8 mouse cellular contexts compared by ENCODE assay signal in genomic region chr11:117964294-117964693, GRCm38 (mm10). TPM values are rescaled to one million over a fixed set of nuclear protein-coding genes. Genes with fewer than 3 reads are reported as not detected.
A peak's percentile ranks its signal among the peaks of the same experiment; 100 is the strongest.
DNase-seq lines count a peak whose midpoint lies in the region; ATAC-seq and TF ChIP-seq lines count a peak whose summit lies in the region.

No protein-coding gene starts in this region.

- H3K27me3 ChIP-seq in heart, adult 2 months (ENCODE audit: control insufficient read depth, insufficient read depth, low read length): no peaks in the 10 kb centered on the region
- peaks cover 19% of the 10 kb centered on the region; the same call in 1 of the 2 replicates for H3K27me3 ChIP-seq in forebrain, embryonic 11.5 days (ENCODE audit: control insufficient read depth, insufficient read depth, low read length)
- H3K27me3 ChIP-seq in limb, embryonic 14.5 days (ENCODE audit: control insufficient read depth, insufficient read depth, low read length): no peaks in the 10 kb centered on the region

- no peak for TF ChIP-seq EP300 in heart, adult 2 months (IDR thresholded peaks at IDR 0.05; ENCODE audit: insufficient read depth, low read depth, low read length)

- peaks cover 31% of the 10 kb centered on the region for H3K4me1 ChIP-seq in heart, adult 2 months (ENCODE audit: control insufficient read depth, insufficient read depth, low read length)
- peaks cover 51% of the 10 kb centered on the region for H3K4me1 ChIP-seq in forebrain, embryonic 11.5 days (replicated peaks; ENCODE audit: control insufficient read depth, insufficient read depth, low read length)
- H3K4me1 ChIP-seq in limb, embryonic 14.5 days (ENCODE audit: control insufficient read depth, insufficient read depth, low read length): peaks cover 61% of the 10 kb centered on the region

- peak; percentile 21; the same call in 1 of the 2 replicates for TF ChIP-seq CTCF in heart, adult 2 months (IDR thresholded peaks at IDR 0.05)

- intact Hi-C loops in heart, adult 2 months (cut with DNase I): loop anchor here (5.0 kb wide), 1 partner anchor 138 kb away; no protein-coding TSS in a partner anchor
- intact Hi-C loops in heart, postnatal 25 days (cut with DNase I): no loop called here
- intact Hi-C loops in left cerebral cortex, postnatal 14 days (cut with DNase I): no loop called here

- H3K4me2 ChIP-seq in forebrain, embryonic 11.5 days (ENCODE audit: low read depth, low read length, severe bottlenecking): peak overlapping the region; percentile 75; the same call in 1 of the 2 replicates
- H3K4me2 ChIP-seq in limb, embryonic 14.5 days (replicated peaks; ENCODE audit: low read depth, low read length, severe bottlenecking): peak overlapping the region; percentile 86; the same call in 1 of the 2 replicates

- no peak overlapping the region for H3K4me3 ChIP-seq in heart, adult 2 months
- H3K4me3 ChIP-seq in forebrain, embryonic 11.5 days (ENCODE audit: low read depth, low read length): no peak overlapping the region
- H3K4me3 ChIP-seq in limb, embryonic 14.5 days (replicated peaks; ENCODE audit: low read length): peak overlapping the region; percentile 37

- peak in 1 of 2 experiments; percentile 22 for DNase-seq in heart, adult 2 months
- no peak for DNase-seq in heart, postnatal 25 days (ENCODE audit: low spot score)
- DNase-seq in 416B (ENCODE audit: low read depth): peak; percentile 61
- DNase-seq in forebrain, embryonic 11.5 days (ENCODE audit: low spot score): no peak
- DNase-seq in limb, embryonic 14.5 days (ENCODE audit: low spot score): no peak
- no peak for DNase-seq in gastrocnemius, postnatal 25 days
- DNase-seq in urinary bladder, postnatal 10 days (ENCODE audit: low spot score): no peak
- no peak for DNase-seq in left cerebral cortex, postnatal 14 days (ENCODE audit: low spot score in 2 of 2)

- no peaks in the 10 kb centered on the region for H3K36me3 ChIP-seq in heart, adult 2 months (ENCODE audit: control insufficient read depth, insufficient read depth, low read length)
- no peaks in the 10 kb centered on the region for H3K36me3 ChIP-seq in forebrain, embryonic 11.5 days (ENCODE audit: control insufficient read depth, insufficient read depth, low read length)
- H3K36me3 ChIP-seq in limb, embryonic 14.5 days (ENCODE audit: control insufficient read depth, insufficient read depth, low read length): peaks cover 18% of the 10 kb centered on the region

- no peaks in the 10 kb centered on the region for H3K9me3 ChIP-seq in forebrain, embryonic 11.5 days (ENCODE audit: control insufficient read depth, low read length)
- no peaks in the 10 kb centered on the region for H3K9me3 ChIP-seq in limb, embryonic 14.5 days (ENCODE audit: control insufficient read depth, low read length)

- H3K79me2 ChIP-seq in heart, adult 2 months (replicated peaks; ENCODE audit: control insufficient read depth, insufficient read depth, low read length): no peaks in the 10 kb centered on the region

- ATAC-seq in forebrain, embryonic 11.5 days (replicated peaks; ENCODE audit: low FRiP score): no peak
- ATAC-seq in limb, embryonic 14.5 days (ENCODE audit: low FRiP score, low read depth): no peak

- H3K9ac ChIP-seq in heart, adult 2 months (ENCODE audit: low read depth, low read length): no peak overlapping the region
- H3K9ac ChIP-seq in forebrain, embryonic 11.5 days (ENCODE audit: low read length): no peak overlapping the region; the same call in 1 of the 2 replicates
- H3K9ac ChIP-seq in limb, embryonic 14.5 days (ENCODE audit: low read depth, low read length, severe bottlenecking): no peak overlapping the region

- TF ChIP-seq POLR2A in heart, adult 2 months (IDR thresholded peaks at IDR 0.05; ENCODE audit: insufficient read depth, low read depth, low read length): no peak
- TF ChIP-seq POLR2A in limb, embryonic 14.5 days (IDR thresholded peaks at IDR 0.05; ENCODE audit: borderline replicate concordance, extremely low read depth, insufficient read depth, insufficient read length): no peak

- H3K27ac ChIP-seq in heart, adult 2 months: peak overlapping the region; percentile 89
- H3K27ac ChIP-seq in forebrain, embryonic 11.5 days (ENCODE audit: low read depth, low read length): peak overlapping the region; percentile 33
- H3K27ac ChIP-seq in limb, embryonic 14.5 days (replicated peaks; ENCODE audit: low read depth, low read length): peak overlapping the region; percentile 91

- 45% methylated on average over 1 of the region's 1 CpGs for whole genome bisulfite sequencing in heart, adult 2 months
- 13% methylated on average over 1 of the region's 1 CpGs for WGBS in forebrain, embryonic 11.5 days
- WGBS in limb, embryonic 14.5 days: 8% methylated on average over 1 of the region's 1 CpGs

RNA-seq across cellular contexts. Expression of gene Socs3, which starts 5.6 kb away (rescaled TPM):
- 1 to 10 TPM; 2.8 to 4.5 TPM for total RNA-seq in heart, adult 2 months (2021)
- 3.7 and 4.4 TPM in 2 replicates for polyA plus RNA-seq in heart, adult 2 months (2012; rRNA removed)
- 1 to 10 TPM; 5.2 to 6.3 TPM for total RNA-seq in heart, postnatal 25 days (2021)
- polyA plus RNA-seq in forebrain, embryonic 11.5 days (2014; fragmentation: Nextera tagmentation; extraction: Ambion mirVana): 5.4 and 5.9 TPM in 2 replicates
- polyA plus RNA-seq in limb, embryonic 14.5 days (2012; rRNA removed): 18.4 and 21.3 TPM in 2 replicates
- 6.4 and 8.6 TPM in 2 replicates for polyA plus RNA-seq in limb, embryonic 14.5 days (2014; fragmentation: Nextera tagmentation; extraction: Ambion mirVana)
- 1 to 10 TPM; 4.4 to 6.1 TPM for total RNA-seq in gastrocnemius, postnatal 25 days (2021)
- 1 to 10 TPM; 3.7 to 3.8 TPM for total RNA-seq in left cerebral cortex, postnatal 14 days (2021)

RNA-seq across cellular contexts. Expression of gene Pgs1, which starts 21.8 kb away (rescaled TPM):
- 10 to 100 TPM; 17.9 to 18.1 TPM for total RNA-seq in heart, adult 2 months (2021)
- 21.8 and 26.5 TPM in 2 replicates for polyA plus RNA-seq in heart, adult 2 months (2012; rRNA removed)
- total RNA-seq in heart, postnatal 25 days (2021): 10 to 100 TPM; 18.1 to 18.2 TPM
- 43.4 and 45.7 TPM in 2 replicates for polyA plus RNA-seq in forebrain, embryonic 11.5 days (2014; fragmentation: Nextera tagmentation; extraction: Ambion mirVana)
- 36.2 and 41.7 TPM in 2 replicates for polyA plus RNA-seq in limb, embryonic 14.5 days (2012; rRNA removed)
- 30.5 and 35.9 TPM in 2 replicates for polyA plus RNA-seq in limb, embryonic 14.5 days (2014; fragmentation: Nextera tagmentation; extraction: Ambion mirVana)
- 10 to 100 TPM; 18.4 to 18.6 TPM for total RNA-seq in gastrocnemius, postnatal 25 days (2021)
- total RNA-seq in left cerebral cortex, postnatal 14 days (2021): 10 to 100 TPM; 74.4 to 76.2 TPM

Comparison
In these comparisons a context has a peak if more than half of its experiments do, and no peak if none do; other contexts are left out.
1. H3K27ac ChIP-seq: peak in every context shown above with its lines; median percentile 91 in limb, embryonic 14.5 days; 89 in heart, adult 2 months; 33 in forebrain, embryonic 11.5 days.